Mouse (Mus musculus) liver (tissue): ENCODE measurements at regions not wholly inside any gene's neighbourhood (a gene's known extent, or its start where the extent isn't known, plus 50 kb on each side); places are given as distances from the start of the nearest gene placed in this dataset.
A peak's percentile ranks its signal among the peaks of the same experiment; 100 is the strongest.

Experiments used
- DNase-seq: peaks from one replicate; pipeline ENCODE4 v3.0.0-alpha.2; 2020; ENCODE audit warnings: mixed read lengths

DNA sequence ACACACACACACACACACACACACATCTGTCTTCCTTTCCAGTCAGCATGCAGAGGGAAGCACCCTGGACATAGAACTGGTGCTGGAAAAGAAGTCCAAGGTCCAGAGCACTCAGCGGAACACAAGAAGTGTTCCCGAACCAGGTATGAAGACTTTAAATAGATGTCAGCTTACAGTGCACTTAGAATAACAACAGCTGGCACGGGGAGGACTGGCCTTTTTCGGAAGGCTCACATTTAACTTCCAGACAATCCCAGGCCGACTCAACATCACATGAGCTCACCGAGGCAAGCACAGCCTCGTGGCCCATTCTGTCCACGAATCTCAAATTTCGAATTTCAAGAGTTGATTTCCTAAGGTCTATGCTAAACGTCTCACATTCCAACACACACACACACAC, 70.9 kb upstream of the Slc25a33 start:
- no peak for DNase-seq

GRCm38 (mm10) chr4:149843736-149844135, 69.7 kb upstream of the Slc25a33 start:
- DNase-seq: no peak

DNA sequence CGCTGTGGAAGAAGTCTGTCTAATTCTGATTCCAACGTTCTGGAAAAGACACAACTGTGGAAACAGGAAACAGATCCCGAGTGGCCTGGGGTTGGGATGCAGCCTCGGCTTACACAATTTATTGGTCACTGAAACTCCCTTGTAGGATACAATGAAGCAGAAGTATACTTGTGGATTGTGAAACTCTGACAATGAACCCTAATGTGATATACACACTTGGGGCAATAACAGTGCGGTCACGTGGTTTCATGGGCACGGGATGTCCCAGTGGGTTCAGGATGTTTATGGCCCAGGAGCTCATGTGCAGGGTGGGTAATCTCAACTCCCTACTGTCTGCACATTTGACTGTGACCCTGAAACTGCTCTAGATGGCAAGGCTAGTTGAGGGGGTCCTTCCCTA, 68.8 kb upstream of the Slc25a33 start:
- DNase-seq: no peak

GRCm38 (mm10) chr4:149841856-149842255, 67.8 kb upstream of the Slc25a33 start:
- DNase-seq: peak; percentile 55

DNA sequence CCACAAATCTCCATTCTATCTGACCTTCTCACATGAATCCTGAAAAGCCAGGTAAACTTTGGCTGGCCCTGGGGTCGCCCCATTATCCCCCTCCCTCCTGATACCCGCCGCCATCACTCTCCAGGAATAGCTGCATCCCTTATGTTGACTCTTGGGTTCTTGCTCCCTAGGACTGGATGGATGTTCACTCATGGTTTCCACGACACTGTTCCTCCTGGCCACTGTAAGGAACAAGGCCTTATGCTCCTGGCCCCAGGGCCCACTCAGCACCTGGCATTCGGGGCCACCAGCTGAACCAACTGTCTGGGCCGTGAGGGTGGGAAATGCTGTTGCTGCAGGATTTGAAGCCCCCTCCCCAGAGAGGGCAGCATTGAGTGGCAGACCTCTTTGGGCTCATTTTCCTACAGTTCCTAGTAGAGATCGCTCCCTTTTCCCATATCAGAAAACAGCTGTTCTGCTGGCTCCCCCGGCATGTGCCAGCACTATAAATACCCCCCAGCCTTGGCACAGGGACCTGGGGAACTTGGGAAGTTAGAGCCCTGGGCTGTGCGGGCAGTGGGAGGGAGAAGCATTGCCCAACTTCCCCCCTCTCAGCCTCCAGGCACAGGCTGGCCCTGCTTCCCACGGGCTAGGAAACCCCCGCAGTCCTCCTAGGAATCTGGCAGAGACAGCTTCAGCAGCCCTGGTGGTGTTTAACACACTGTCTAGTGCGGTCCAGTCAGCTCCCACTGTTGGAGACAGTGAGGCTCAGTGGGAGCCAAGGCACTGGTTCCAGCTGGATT, 66.6 kb upstream of the Slc25a33 start:
- DNase-seq: no peak

DNA sequence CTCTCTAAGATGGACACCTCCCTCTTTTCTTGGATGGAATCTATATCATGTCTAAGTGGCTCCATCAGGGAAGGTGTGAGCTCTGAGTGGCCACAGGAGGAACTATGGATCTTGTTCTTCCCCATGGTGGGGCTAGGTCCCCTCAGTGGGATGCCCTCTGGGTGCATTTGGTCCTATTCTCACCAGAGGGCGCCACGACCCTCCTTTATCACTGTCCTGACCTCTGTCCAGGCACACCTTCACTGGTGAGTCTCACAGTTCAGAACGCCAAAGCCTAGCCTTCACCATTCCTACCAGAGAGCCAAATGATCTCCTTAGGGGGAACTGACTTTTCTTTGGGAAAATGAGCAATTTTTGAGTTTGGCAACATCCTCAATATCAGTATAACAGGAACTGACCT, 64.6 kb upstream of the Slc25a33 start:
- DNase-seq: peak; percentile 25

DNA sequence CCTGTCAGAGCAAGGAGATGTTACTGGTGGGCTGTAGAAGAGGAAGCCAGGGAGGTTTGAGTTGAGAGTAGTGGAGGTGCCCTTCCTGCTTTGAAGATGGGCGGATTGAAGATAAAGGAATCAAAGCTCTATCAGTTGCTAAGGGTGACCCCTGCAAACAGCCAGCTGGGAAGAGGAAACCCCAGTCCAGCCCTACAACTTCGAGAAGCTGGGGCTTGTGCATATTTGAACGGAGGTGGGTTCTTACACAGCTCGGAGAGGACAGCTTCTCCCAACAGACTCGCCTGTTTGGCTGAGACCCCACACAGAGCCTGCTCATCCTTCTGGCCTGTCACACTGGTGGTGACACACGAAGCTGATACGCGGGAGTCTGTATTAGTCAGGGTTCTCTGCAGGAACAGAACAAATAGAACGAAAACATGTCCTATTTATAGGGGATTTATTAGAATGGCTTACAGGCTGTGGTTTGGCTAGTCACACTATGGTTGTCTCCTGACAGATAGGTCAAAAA, 60.6 kb upstream of the Slc25a33 start:
- no peak for DNase-seq

DNA sequence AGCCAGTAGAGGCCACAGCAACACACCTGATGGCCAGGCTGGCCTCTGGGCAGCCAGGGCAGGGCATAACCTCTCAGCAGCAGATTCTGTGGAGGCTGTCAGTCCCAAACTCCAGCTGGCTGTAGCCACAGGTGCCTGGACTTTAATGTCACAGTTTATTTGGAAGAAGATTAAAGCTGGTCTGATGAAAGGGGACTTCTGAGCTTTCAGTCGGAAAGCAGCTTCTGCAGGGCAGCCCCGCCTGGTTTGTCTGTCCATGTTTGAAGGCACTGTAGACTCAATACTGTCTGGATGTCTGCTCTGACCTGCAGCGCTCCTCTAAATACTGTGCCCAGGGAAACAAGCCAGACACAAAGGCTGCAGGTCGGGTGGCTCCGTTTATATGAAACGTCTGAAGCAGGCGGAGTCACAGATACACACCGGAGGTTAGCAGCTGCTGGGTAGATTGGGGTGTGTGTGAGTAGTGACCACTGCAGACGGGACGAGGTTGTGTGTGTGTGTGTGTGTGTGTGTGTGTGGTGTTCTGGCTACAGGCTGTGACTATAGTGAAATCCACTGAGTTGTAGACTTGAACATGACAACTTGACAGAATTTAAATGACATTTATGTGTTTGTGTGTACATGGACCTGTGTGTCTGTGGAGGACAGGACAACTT, 58.5 kb upstream of the Slc25a33 start:
- no peak for DNase-seq

DNA sequence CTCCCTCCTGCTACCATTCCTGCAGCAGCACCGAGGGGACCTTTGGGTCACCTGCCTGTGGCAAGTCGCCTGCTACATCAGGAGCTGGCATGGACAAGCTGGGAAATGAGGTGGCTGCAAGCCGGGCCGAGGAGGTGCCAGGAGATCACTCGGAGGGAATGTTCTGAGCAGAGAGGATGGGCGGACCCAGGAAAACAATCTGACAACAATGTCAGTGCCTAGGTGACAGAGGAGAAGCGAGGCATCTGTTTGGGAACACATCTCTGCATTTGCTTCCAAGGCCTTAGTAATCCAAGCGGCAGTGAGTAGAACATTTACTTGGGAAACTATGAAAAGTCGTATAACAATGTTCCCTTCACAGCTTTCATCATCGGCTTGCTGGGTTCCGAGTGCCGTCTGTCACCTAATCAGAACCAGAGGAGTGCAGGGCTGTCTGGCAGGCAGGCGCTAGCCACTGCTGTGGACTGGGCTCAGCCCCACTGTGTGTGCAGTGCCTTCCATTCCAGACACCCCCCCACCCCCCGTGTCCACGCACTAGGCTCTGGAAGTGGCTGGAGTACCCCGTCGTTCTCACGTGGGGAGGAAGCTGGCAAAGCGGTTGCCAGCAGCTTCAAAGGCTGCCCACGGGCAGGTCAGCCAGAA, 56.6 kb upstream of the Slc25a33 start:
- DNase-seq: no peak

GRCm38 (mm10) chr4:149829964-149830363, 55.9 kb upstream of the Slc25a33 start:
- DNase-seq: no peak

DNA sequence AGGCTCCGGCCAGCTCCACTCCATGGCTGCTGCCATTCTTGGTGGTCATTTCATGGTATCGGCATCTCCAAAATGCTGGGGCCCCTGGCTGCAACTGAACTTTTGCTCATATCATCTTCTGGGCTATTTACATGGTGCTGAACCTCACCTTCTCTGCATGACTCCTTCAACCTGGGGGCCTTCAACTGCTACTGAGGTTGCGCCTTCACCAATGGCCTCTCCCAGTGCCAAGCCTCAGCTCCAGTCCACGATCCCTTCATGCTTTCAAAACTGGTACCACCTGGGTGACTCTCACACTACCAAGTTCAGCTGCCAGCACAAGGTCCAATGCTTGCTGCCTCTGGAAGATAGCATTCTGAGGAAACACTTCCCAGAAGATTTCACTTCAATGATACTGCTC, 53.7 kb upstream of the Slc25a33 start:
- DNase-seq: no peak
